Mouse (Mus musculus): Measurements from ENCODE around the gene Ccar1. TPM values are rescaled to one million over a fixed set of nuclear protein-coding genes. Genes with fewer than 3 reads are reported as not detected.
"Not testable (repeated sequence)": the region's sequence is repeated elsewhere in the genome, so short reads cannot be mapped to it uniquely, and the experiment has no call there.

The Ccar1 gene
- polyA plus RNA-seq, 1 experiment from 2014 or later: 126 TPM

GRCm38 (mm10) chr10:62808316-62808715 is 16.2 kb upstream of the Ccar1 start:
- 89% methylated on average over 7 of the region's 7 CpGs for WGBS
- Histone ChIP-seq H3K4me1 (replicated peaks; ENCODE audit: control insufficient read depth, insufficient read depth, low read length) (no peaks in the 10 kb centered on the region), H3K36me3 (ENCODE audit: control insufficient read depth, insufficient read depth) (peaks cover 11% of the 10 kb centered on the region), H3K4me3 (replicated peaks; ENCODE audit: low read length) (no peak overlapping the region), H3K27ac (ENCODE audit: low read length) (no peak overlapping the region), H3K9me3 (ENCODE audit: control insufficient read depth, low read length) (no peaks in the 10 kb centered on the region), H3K4me2 (ENCODE audit: low read length) (no peak overlapping the region), H3K9ac (replicated peaks; ENCODE audit: low read depth, low read length) (no peak overlapping the region), H3K27me3 (replicated peaks; ENCODE audit: control insufficient read depth, insufficient read depth, low read length) (no peaks in the 10 kb centered on the region)
- no peak for ATAC-seq

GRCm38 (mm10) chr10:62804106-62804505 is 12.0 kb upstream of the Ccar1 start:
- H3K4me3 ChIP-seq (replicated peaks; ENCODE audit: low read length): no peak overlapping the region
- H3K9me3 ChIP-seq (ENCODE audit: control insufficient read depth, low read length): no peaks in the 10 kb centered on the region
- no peak for ATAC-seq
- no peaks in the 10 kb centered on the region for H3K4me1 ChIP-seq (replicated peaks; ENCODE audit: control insufficient read depth, insufficient read depth, low read length)
- WGBS: 86% methylated on average over 2 of the region's 2 CpGs
- no peak overlapping the region for H3K4me2 ChIP-seq (ENCODE audit: low read length)
- H3K27ac ChIP-seq (ENCODE audit: low read length): no peak overlapping the region
- H3K9ac ChIP-seq (replicated peaks; ENCODE audit: low read depth, low read length): no peak overlapping the region
- no peaks in the 10 kb centered on the region for H3K27me3 ChIP-seq (replicated peaks; ENCODE audit: control insufficient read depth, insufficient read depth, low read length)
- no peaks in the 10 kb centered on the region for H3K36me3 ChIP-seq (ENCODE audit: control insufficient read depth, insufficient read depth)

- Histone ChIP-seq H3K4me3 (replicated peaks; ENCODE audit: low read length) (no peak overlapping the region), H3K27me3 (replicated peaks; ENCODE audit: control insufficient read depth, insufficient read depth, low read length) (no peaks in the 10 kb centered on the region), H3K9me3 (ENCODE audit: control insufficient read depth, low read length) (no peaks in the 10 kb centered on the region), H3K4me1 (replicated peaks; ENCODE audit: control insufficient read depth, insufficient read depth, low read length) (no peaks in the 10 kb centered on the region), H3K9ac (replicated peaks; ENCODE audit: low read depth, low read length) (no peak overlapping the region), H3K27ac (ENCODE audit: low read length) (no peak overlapping the region), H3K36me3 (ENCODE audit: control insufficient read depth, insufficient read depth) (no peaks in the 10 kb centered on the region), H3K4me2 (ENCODE audit: low read length) (no peak overlapping the region)
- ATAC-seq: no peak
- WGBS: 99% methylated on average over 2 of the region's 2 CpGs
Observed at GRCm38 (mm10) chr10:62803296-62803695, 11.2 kb upstream of the Ccar1 start.

DNA sequence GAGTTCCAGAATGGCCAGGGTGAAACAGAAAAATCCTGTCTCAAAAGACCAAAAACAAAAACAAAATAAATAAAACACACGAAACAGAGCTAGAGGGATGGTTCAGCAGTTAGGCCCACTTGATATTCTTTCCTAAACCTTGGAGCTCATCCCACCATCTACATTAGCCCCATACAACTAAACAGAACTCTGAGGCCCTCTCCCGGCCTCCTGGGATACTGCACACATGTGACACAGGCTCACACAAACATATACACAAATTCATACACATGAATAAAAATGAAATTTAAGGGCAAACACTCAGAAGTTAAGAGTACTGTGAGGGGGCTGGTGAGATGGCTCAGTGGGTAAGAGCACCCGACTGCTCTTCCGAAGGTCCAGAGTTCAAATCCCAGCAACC is 2.1 kb upstream of the Ccar1 start:
- WGBS: 97% methylated on average over 4 of the region's 4 CpGs
- no peaks in the 10 kb centered on the region for H3K27me3 ChIP-seq (replicated peaks; ENCODE audit: control insufficient read depth, insufficient read depth, low read length)
- H3K36me3 ChIP-seq (ENCODE audit: control insufficient read depth, insufficient read depth): peaks cover 9% of the 10 kb centered on the region; the same call in 1 of the 2 replicates
- H3K27ac ChIP-seq (ENCODE audit: low read length): no peak overlapping the region
- no peak overlapping the region for H3K9ac ChIP-seq (replicated peaks; ENCODE audit: low read depth, low read length)
- H3K9me3 ChIP-seq (ENCODE audit: control insufficient read depth, low read length): no peaks in the 10 kb centered on the region
- H3K4me1 ChIP-seq (replicated peaks; ENCODE audit: control insufficient read depth, insufficient read depth, low read length): peaks cover 22% of the 10 kb centered on the region
- H3K4me2 ChIP-seq (ENCODE audit: low read length): no peak overlapping the region
- H3K4me3 ChIP-seq (replicated peaks; ENCODE audit: low read length): no peak overlapping the region
- ATAC-seq: no peak

GRCm38 (mm10) chr10:62793091-62793453 is 986 bp upstream of the Ccar1 start:
- no peaks in the 10 kb centered on the region for H3K27me3 ChIP-seq (replicated peaks; ENCODE audit: control insufficient read depth, insufficient read depth, low read length)
- peak overlapping the region; percentile 98; the same call in 1 of the 2 replicates for H3K9ac ChIP-seq (replicated peaks; ENCODE audit: low read depth, low read length)

DNA sequence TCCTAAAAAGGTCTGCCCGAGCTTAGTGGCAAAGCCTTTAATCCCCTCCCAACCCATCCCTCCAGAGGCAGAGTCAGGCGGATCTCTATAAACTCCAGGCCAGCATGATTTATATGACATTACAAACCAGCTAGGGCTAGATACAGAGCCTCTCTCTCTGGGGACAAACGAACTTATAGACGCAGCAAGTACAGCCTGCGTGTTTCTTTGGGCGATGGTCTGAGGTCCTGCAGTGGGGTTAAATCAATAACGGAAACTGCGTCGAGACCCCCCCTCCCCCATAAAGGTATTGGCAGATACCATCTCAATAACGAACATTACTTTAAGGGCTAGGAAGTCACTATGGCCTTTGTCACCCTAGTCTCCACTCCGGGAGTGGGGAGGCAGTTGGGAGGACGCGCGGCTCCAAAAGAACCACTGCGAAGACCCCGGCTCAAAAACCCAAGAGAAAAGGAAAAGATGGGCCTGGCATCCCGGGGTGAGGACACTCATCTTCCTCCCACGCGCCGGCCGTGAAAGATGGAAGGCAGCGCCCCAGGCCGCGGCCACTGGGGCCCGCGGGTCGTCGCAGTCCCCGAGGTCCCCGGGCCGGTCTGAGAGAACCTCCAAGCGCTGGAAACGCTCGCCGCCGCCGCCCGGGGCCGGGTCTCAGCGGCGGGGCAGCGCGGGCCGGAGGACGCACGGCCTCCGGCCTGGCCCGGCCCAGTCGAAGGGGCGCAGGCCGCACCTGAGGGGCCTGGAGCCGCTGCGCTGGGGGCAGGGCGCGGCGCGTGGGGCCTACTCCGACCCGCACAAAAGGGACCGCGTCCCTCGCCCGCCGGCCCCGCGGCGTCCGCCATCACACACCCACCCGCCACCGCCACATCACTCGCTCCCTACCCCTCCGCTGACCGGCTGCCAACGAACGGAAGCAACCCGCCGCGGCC is 572 bp downstream of the Ccar1 start:
- Histone ChIP-seq H3K27me3 (replicated peaks; ENCODE audit: control insufficient read depth, insufficient read depth, low read length) (no peaks in the 10 kb centered on the region), H3K27ac (ENCODE audit: low read length) (peak overlapping the region; percentile 92), H3K9ac (replicated peaks; ENCODE audit: low read depth, low read length) (peak overlapping the region; percentile 98), H3K9me3 (ENCODE audit: control insufficient read depth, low read length) (no peaks in the 10 kb centered on the region), H3K4me3 (replicated peaks; ENCODE audit: low read length) (peak overlapping the region; percentile 94), H3K4me2 (ENCODE audit: low read length) (peak overlapping the region; percentile 84), H3K36me3 (ENCODE audit: control insufficient read depth, insufficient read depth) (peaks cover 29% of the 10 kb centered on the region), H3K4me1 (replicated peaks; ENCODE audit: control insufficient read depth, insufficient read depth, low read length) (peaks cover 25% of the 10 kb centered on the region)
- ATAC-seq: peak; percentile 80
- WGBS: under 1% methylated on average over 72 of the region's 78 CpGs

More at GRCm38 (mm10) chr10:62793091-62793453, 986 bp upstream of the Ccar1 start:
- peak overlapping the region; percentile 47 for H3K4me2 ChIP-seq (ENCODE audit: low read length)
- no peak for ATAC-seq
- H3K27ac ChIP-seq (ENCODE audit: low read length): peak overlapping the region; percentile 92
- peaks cover 25% of the 10 kb centered on the region for H3K4me1 ChIP-seq (replicated peaks; ENCODE audit: control insufficient read depth, insufficient read depth, low read length)
- H3K4me3 ChIP-seq (replicated peaks; ENCODE audit: low read length): peak overlapping the region; percentile 94
- peaks cover 17% of the 10 kb centered on the region; the same call in 1 of the 2 replicates for H3K36me3 ChIP-seq (ENCODE audit: control insufficient read depth, insufficient read depth)
- whole genome bisulfite sequencing: 47% methylated on average over 2 of the region's 2 CpGs
- no peaks in the 10 kb centered on the region for H3K9me3 ChIP-seq (ENCODE audit: control insufficient read depth, low read length)

- ATAC-seq; H3K4me3 ChIP-seq (replicated peaks; ENCODE audit: low read length); H3K4me2 ChIP-seq (ENCODE audit: low read length); H3K9ac ChIP-seq (replicated peaks; ENCODE audit: low read depth, low read length); H3K4me1 ChIP-seq (replicated peaks; ENCODE audit: control insufficient read depth, insufficient read depth, low read length); H3K27ac ChIP-seq (ENCODE audit: low read length); H3K9me3 ChIP-seq (ENCODE audit: control insufficient read depth, low read length); H3K27me3 ChIP-seq (replicated peaks; ENCODE audit: control insufficient read depth, insufficient read depth, low read length): not testable (repeated sequence)
- 96% methylated on average over 1 of the region's 1 CpGs for WGBS
- H3K36me3 ChIP-seq (ENCODE audit: control insufficient read depth, insufficient read depth): peaks cover 61% of the 10 kb centered on the region
Observed at GRCm38 (mm10) chr10:62781776-62782175, 10.3 kb downstream of the Ccar1 start.

DNA sequence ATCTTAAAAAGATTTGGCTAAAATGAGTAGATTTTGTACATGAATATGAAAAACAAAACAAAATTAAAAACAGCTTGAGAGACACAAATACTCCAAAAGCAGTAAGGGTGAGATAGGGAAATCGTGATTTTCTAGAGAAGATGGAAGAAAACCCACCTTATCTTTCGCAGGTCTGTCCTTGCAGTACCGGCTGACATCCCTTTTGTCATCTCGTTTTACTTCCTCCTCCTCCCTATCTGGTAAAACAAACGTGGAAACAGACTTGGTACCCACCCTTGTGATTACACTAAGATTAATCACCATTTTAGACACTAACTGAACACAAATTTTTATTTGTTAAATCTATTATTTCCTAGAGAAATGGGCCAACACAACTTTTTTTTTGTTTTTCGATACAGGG is 41.3 kb downstream of the Ccar1 start:
- 88% methylated on average over 6 of the region's 6 CpGs for WGBS
- no peaks in the 10 kb centered on the region for H3K9me3 ChIP-seq (ENCODE audit: control insufficient read depth, low read length)

DNA sequence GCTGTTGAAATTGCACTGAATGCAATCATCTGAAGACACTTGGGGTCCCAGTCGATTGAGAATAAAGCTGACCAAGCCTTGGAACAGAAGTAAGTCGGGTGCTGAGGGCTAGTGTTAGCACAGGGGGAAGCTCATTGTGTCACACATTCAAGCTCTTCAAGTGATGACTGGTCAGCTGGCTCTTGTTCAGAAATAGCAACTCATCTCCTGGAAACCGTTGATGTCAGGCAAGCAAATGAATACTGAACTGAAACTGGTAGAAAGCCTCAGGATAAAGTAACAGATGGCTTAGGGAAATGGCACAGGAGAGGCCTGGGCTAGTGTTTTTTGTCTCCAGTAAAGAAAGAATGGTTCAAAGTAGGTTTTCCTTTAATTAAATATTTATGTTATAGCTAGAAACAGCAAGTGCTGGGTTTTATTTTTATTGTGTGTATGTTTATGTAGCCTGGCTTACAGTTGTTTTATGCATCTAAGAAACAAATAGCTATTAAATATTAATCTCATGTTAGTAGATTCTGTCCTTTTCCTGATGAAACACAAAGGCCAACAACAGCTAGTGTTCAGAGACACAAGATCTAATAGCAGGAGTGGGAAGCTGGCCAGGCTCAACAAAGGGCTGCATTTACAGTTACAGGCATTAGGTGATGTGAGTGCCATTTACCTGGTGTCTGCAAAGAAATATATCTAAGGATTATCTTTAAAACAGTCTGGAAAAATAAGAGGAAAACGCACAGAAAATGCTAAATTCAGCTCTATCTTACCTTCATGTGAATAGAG is 51.9 kb downstream of the Ccar1 start:
- no peak overlapping the region for H3K4me3 ChIP-seq (replicated peaks; ENCODE audit: low read length)

More for the DNA sequence above, 41.3 kb downstream of the Ccar1 start:
- Histone ChIP-seq H3K4me2 (ENCODE audit: low read length) (no peak overlapping the region), H3K27me3 (replicated peaks; ENCODE audit: control insufficient read depth, insufficient read depth, low read length) (no peaks in the 10 kb centered on the region), H3K36me3 (ENCODE audit: control insufficient read depth, insufficient read depth) (peaks cover 59% of the 10 kb centered on the region), H3K9ac (replicated peaks; ENCODE audit: low read depth, low read length) (no peak overlapping the region), H3K4me1 (replicated peaks; ENCODE audit: control insufficient read depth, insufficient read depth, low read length) (no peaks in the 10 kb centered on the region), H3K27ac (ENCODE audit: low read length) (no peak overlapping the region), H3K4me3 (replicated peaks; ENCODE audit: low read length) (no peak overlapping the region)
- ATAC-seq: no peak

More for the DNA sequence above, 51.9 kb downstream of the Ccar1 start:
- Histone ChIP-seq H3K27ac (ENCODE audit: low read length) (peak overlapping the region; percentile 53), H3K9me3 (ENCODE audit: control insufficient read depth, low read length) (no peaks in the 10 kb centered on the region), H3K36me3 (ENCODE audit: control insufficient read depth, insufficient read depth) (peaks cover 24% of the 10 kb centered on the region), H3K4me1 (replicated peaks; ENCODE audit: control insufficient read depth, insufficient read depth, low read length) (no peaks in the 10 kb centered on the region), H3K27me3 (replicated peaks; ENCODE audit: control insufficient read depth, insufficient read depth, low read length) (no peaks in the 10 kb centered on the region), H3K4me2 (ENCODE audit: low read length) (no peak overlapping the region), H3K9ac (replicated peaks; ENCODE audit: low read depth, low read length) (no peak overlapping the region)
- peak; percentile 75 for ATAC-seq
- 42% methylated on average over 4 of the region's 4 CpGs for WGBS
